ENCODE assay signal across 8 mouse cellular contexts in genomic region chr7:120917279-120917591, GRCm38 (mm10). TPM values are rescaled to one million over a fixed set of nuclear protein-coding genes. Genes with fewer than 3 reads are reported as not detected.
DNase-seq lines count a peak whose midpoint lies in the region; ATAC-seq and TF ChIP-seq lines count a peak whose summit lies in the region.

No protein-coding gene starts in this region.

- intact Hi-C loops in left cerebral cortex, postnatal 10 days (cut with DNase I): loop anchor here (2.0 to 10.0 kb wide), 3 partner anchors 74 to 242 kb away; partner anchors contain the start of genes Eef2k, Mosmo and Pdzd9

- no peak for TF ChIP-seq POLR2A in lung, adult 2 months (IDR thresholded peaks at IDR 0.05; ENCODE audit: borderline replicate concordance, extremely low read depth, low read depth, low read length)
- no peak for TF ChIP-seq POLR2A in embryonic fibroblast, embryonic 13.5 days (IDR thresholded peaks at IDR 0.05; ENCODE audit: low read depth, low read length)

- DNase-seq in lung, adult 2 months: no peak
- no peak for DNase-seq in lung, postnatal 10 days
- DNase-seq in large intestine, adult 2 months (ENCODE audit: low read depth, low spot score): peak; percentile 22
- DNase-seq in cerebellum, adult 9-10 months: no peak
- DNase-seq in left cerebral cortex, postnatal 10 days (ENCODE audit: extremely low spot score in 1 of 2, low spot score in 2 of 2): no peak
- no peak for DNase-seq in urinary bladder, postnatal 14 days (ENCODE audit: low spot score)

- no peaks in the 10 kb centered on the region for H3K9me3 ChIP-seq in neural tube, embryonic 14.5 days (ENCODE audit: control insufficient read depth, low read length)

- TF ChIP-seq CTCF in lung, adult 2 months (IDR thresholded peaks at IDR 0.05; ENCODE audit: insufficient read depth, low read length): no peak
- no peak for TF ChIP-seq CTCF in embryonic fibroblast, embryonic 13.5 days (IDR thresholded peaks at IDR 0.05; ENCODE audit: borderline replicate concordance, insufficient read depth, low read length)

- H3K4me1 ChIP-seq in lung, adult 2 months (ENCODE audit: control insufficient read depth, insufficient read depth, low read length): no peaks in the 10 kb centered on the region; the same call in 1 of the 2 replicates
- H3K4me1 ChIP-seq in embryonic fibroblast, embryonic 13.5 days (ENCODE audit: control insufficient read depth, insufficient read depth, low read length): peaks cover 6% of the 10 kb centered on the region
- H3K4me1 ChIP-seq in neural tube, embryonic 14.5 days (ENCODE audit: control insufficient read depth, insufficient read depth, low read length): no peaks in the 10 kb centered on the region

- H3K36me3 ChIP-seq in neural tube, embryonic 14.5 days (ENCODE audit: control insufficient read depth, insufficient read depth, low read length): no peaks in the 10 kb centered on the region

- WGBS in lung, adult 2 months: 2% methylated on average over 12 of the region's 12 CpGs
- WGBS in large intestine, adult 2 months: 2% methylated on average over 12 of the region's 12 CpGs
- WGBS in neural tube, embryonic 14.5 days: 9% methylated on average over 12 of the region's 12 CpGs

- peak overlapping the region; percentile 27; the same call in 1 of the 2 replicates for H3K4me2 ChIP-seq in neural tube, embryonic 14.5 days (ENCODE audit: low read depth, low read length)

- no peaks in the 10 kb centered on the region for H3K27me3 ChIP-seq in neural tube, embryonic 14.5 days (ENCODE audit: control insufficient read depth, insufficient read depth, low read length)

- no peak overlapping the region for H3K9ac ChIP-seq in neural tube, embryonic 14.5 days (replicated peaks; ENCODE audit: low read depth, low read length)

- H3K27ac ChIP-seq in embryonic fibroblast, embryonic 13.5 days (ENCODE audit: insufficient read depth, low read length): no peak overlapping the region
- H3K27ac ChIP-seq in neural tube, embryonic 14.5 days (ENCODE audit: low read depth, low read length): no peak overlapping the region

- peak overlapping the region; percentile 80 for H3K4me3 ChIP-seq in lung, adult 2 months (replicated peaks; ENCODE audit: extremely low read depth, low read depth, low read length)
- peak overlapping the region; percentile 26; the same call in 1 of the 2 replicates for H3K4me3 ChIP-seq in embryonic fibroblast, embryonic 13.5 days (ENCODE audit: insufficient read depth, low read length)
- peak overlapping the region; percentile 87 for H3K4me3 ChIP-seq in neural tube, embryonic 14.5 days (ENCODE audit: low read depth, low read length)

- ATAC-seq in neural tube, embryonic 14.5 days (ENCODE audit: low read depth): no peak

RNA-seq across cellular contexts. Expression of gene Polr3e, which starts 0.3 kb away (rescaled TPM):
- 12.6 and 14.4 TPM in 2 replicates for polyA plus RNA-seq in lung, adult 2 months (2012; rRNA removed)
- 22.0 and 24.0 TPM in 2 replicates for polyA plus RNA-seq in embryonic fibroblast, embryonic 13.5 days (2011; ENCODE audit: insufficient read length, low read depth, missing spikeins)
- polyA plus RNA-seq in large intestine, adult 2 months (2012; rRNA removed): 14.6 and 17.1 TPM in 2 replicates
- 14.5 and 16.2 TPM in 2 replicates for polyA plus RNA-seq in neural tube, embryonic 14.5 days (2014; fragmentation: Nextera tagmentation; extraction: Ambion mirVana)
- total RNA-seq in left cerebral cortex, postnatal 10 days (2021): 10 to 100 TPM; 34.5 to 34.6 TPM

Comparison
In these comparisons a context has a peak if more than half of its experiments do, and no peak if none do; other contexts are left out.
1. H3K4me3 ChIP-seq: peak in every context shown above with its lines; median percentile 87 in neural tube, embryonic 14.5 days; 80 in lung, adult 2 months; 26 in embryonic fibroblast, embryonic 13.5 days.